Mouse (Mus musculus) liver, postnatal 0 days (tissue): ENCODE measurements at regions not wholly inside any gene's neighbourhood (a gene's known extent, or its start where the extent isn't known, plus 50 kb on each side); places are given as distances from the start of the nearest gene placed in this dataset.

Experiments
- CTCF ChIP-seq: sonication (generic); IDR thresholded peaks from 2 replicates; pipeline ENCODE4 v1.5.1; 2016; ENCODE audit warnings: antibody characterized with exemption, low read depth
- EP300 ChIP-seq: IDR thresholded peaks from 2 replicates; pipeline ENCODE4 v1.6.1; 2016; ENCODE audit warnings: antibody characterized with exemption, low read depth, mild to moderate bottlenecking

DNA sequence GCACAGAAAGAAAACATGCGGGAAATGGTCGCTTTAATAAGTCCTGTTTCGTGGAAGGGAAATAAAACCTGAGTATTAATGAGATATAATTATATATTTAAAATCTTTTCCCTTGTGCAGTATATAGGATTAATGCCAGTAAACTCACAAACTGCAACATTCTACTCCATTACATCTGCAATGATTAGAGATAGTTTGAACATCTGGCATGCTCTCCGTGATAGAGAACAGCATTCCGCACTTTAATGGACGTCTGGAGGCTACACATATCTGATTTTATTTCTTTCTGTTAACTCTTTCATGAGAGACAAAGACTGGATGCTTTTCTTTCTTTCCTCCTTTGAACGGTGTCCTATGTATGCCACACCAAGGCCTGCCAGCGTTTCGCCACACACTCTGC lies 480.9 kb downstream of the Zfp536 start:
- no peak for TF ChIP-seq CTCF
- no peak for TF ChIP-seq EP300
